Mouse (Mus musculus) embryo, embryonic 10 days (tissue): ENCODE data around the gene Nudt6.

ENCODE experiments used
- DNase-seq: peaks from one replicate; pipeline ENCODE4 v3.0.0-alpha.2; 2015; ENCODE audit warnings: low spot score

Gene Nudt6

GRCm38 (mm10) chr3:37383096-37383765, 36.8 kb downstream of the Nudt6 start:
- DNase-seq = no peak

- no peak for DNase-seq
Measured at GRCm38 (mm10) chr3:37381457-37381856, 38.6 kb downstream of the Nudt6 start.

- no peak for DNase-seq
Measured at GRCm38 (mm10) chr3:37379930-37380881, 39.8 kb downstream of the Nudt6 start.

GRCm38 (mm10) chr3:37379201-37379600, 40.8 kb downstream of the Nudt6 start:
- no peak for DNase-seq

GRCm38 (mm10) chr3:37378412-37378811, 41.6 kb downstream of the Nudt6 start:
- no peak for DNase-seq

- DNase-seq = no peak
Measured at GRCm38 (mm10) chr3:37377926-37378325, 42.1 kb downstream of the Nudt6 start.

GRCm38 (mm10) chr3:37373712-37374111, 46.3 kb downstream of the Nudt6 start:
- no peak for DNase-seq

- DNase-seq = no peak
Measured at GRCm38 (mm10) chr3:37370407-37370806, 49.6 kb downstream of the Nudt6 start.

- DNase-seq = no peak
Measured at GRCm38 (mm10) chr3:37366381-37367053, 53.5 kb downstream of the Nudt6 start.

GRCm38 (mm10) chr3:37365976-37366375, 54.0 kb downstream of the Nudt6 start:
- DNase-seq = no peak

GRCm38 (mm10) chr3:37365144-37365543, 54.9 kb downstream of the Nudt6 start:
- no peak for DNase-seq

GRCm38 (mm10) chr3:37360729-37361128, 59.3 kb downstream of the Nudt6 start:
- no peak for DNase-seq
